Mouse (Mus musculus) colon, adult 2 months (tissue): Measurements from ENCODE around the gene Prdm11. TPM values are rescaled to one million over a fixed set of nuclear protein-coding genes. Genes with fewer than 3 reads are reported as not detected.

Experiments
- polyA plus RNA-seq: library from polyadenylated mRNA; depleted of rRNA; stranded (reverse); fragments of >200 nt; gene quantifications from 2 replicates; pipeline ENCODE4 v1.2.3, GENCODE M21; 2012; rRNA removed

Prdm11 gene
- polyA plus RNA-seq: 2.8 and 2.9 TPM in 2 replicates

DNA sequence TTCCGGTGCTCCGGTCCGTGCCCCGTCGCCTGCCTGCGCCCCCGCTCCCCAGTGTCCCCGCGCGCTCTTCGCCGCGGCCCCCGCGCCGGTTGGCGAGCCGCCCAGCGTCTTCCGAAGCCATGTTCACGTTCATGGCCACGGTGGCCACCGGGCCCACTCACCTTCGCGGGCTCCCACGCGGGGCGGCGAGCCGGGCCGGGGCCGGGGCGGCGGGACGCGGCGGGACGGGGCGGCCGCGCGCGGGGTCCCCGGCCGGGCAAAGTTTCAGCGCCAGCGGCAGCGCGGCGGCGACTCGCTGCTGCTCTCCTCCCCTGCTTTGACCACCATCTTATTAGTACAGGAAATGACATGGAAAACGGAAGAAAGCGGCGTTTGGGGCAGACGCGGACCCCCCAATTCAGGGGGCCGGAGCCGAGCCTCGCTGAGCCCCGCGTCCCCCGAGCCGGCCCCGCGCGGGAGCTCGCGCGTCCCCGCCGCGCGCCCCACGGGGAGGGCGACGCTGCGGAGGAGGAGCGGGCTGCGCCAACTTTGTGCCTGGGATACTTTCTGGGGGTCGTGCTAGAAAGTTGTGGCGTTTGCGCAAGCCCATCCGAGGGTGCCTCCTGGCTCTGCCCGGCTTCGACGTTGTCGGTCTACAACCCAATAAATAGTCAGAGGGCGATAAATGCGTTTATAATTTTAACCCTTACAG, at the start of gene Prdm11:
Gene Prdm11 (minus strand): TSS at position 350 of the 691 bp plus-strand sequence.

Other genes starting within 250 kb of the Prdm11 start
- gene Syt13, start 131.1 kb downstream of the Prdm11 start, polyA plus RNA-seq: 13.5 and 16.1 TPM in 2 replicates
- 190 and 227 TPM in 2 replicates for gene Trp53i11, start 141.4 kb upstream of the Prdm11 start, polyA plus RNA-seq